Comparison of ENCODE assay signal across 14 mouse cellular contexts in genomic region chr15:78863852-78864253, GRCm38 (mm10). TPM values are rescaled to one million over a fixed set of nuclear protein-coding genes. Genes with fewer than 3 reads are reported as not detected.
DNase-seq lines count a peak whose midpoint lies in the region; ATAC-seq and TF ChIP-seq lines count a peak whose summit lies in the region.
"Had no signal": no experiment of that assay in that cellular context is flagged by ENCODE, and none has a peak within 500 bp of the region (broad histone marks: within the 10 kb centered on the region; RNA-seq: fewer than 3 reads in every experiment).

No protein-coding gene starts in this region.

- no peak for DNase-seq in hindbrain, embryonic 10.5 days (ENCODE audit: low spot score)
- DNase-seq in midbrain, embryonic 14.5 days: no peak
- DNase-seq in midbrain, embryonic 11.5 days (ENCODE audit: low spot score, missing footprints): no peak
- no peak for DNase-seq in cerebellum, adult 9-10 months
- DNase-seq: cerebellum, postnatal 10 days; forebrain, postnatal 0 days had no signal

- TF ChIP-seq CTCF in ES-Bruce4 (IDR thresholded peaks at IDR 0.05; ENCODE audit: low read depth, low read length): no peak

- H3K4me3 ChIP-seq in hindbrain, embryonic 10.5 days: no peak overlapping the region
- no peak overlapping the region for H3K4me3 ChIP-seq in hindbrain, embryonic 16.5 days (ENCODE audit: low read length)
- H3K4me3 ChIP-seq in ES-Bruce4 (ENCODE audit: low read depth, low read length): peak overlapping the region; percentile 34
- H3K4me3 ChIP-seq in midbrain, embryonic 14.5 days (replicated peaks; ENCODE audit: low read depth, low read length): no peak overlapping the region
- H3K4me3 ChIP-seq in midbrain, embryonic 11.5 days (ENCODE audit: low read depth, low read length): no peak overlapping the region
- H3K4me3 ChIP-seq: limb, embryonic 13.5 days; neural tube, embryonic 12.5 days had no signal

- no peak for TF ChIP-seq EP300 in ES-Bruce4 (IDR thresholded peaks at IDR 0.05; ENCODE audit: insufficient read depth, low read depth, low read length)

- H3K9me3 ChIP-seq in hindbrain, embryonic 10.5 days: no peaks in the 10 kb centered on the region
- H3K9me3 ChIP-seq in hindbrain, embryonic 16.5 days (ENCODE audit: control insufficient read depth, low read length): no peaks in the 10 kb centered on the region
- H3K9me3 ChIP-seq in ES-Bruce4 (replicated peaks; ENCODE audit: control insufficient read depth, insufficient read depth, low read length, poor library complexity, severe bottlenecking): no peaks in the 10 kb centered on the region
- no peaks in the 10 kb centered on the region for H3K9me3 ChIP-seq in midbrain, embryonic 14.5 days (ENCODE audit: control insufficient read depth, low read length)
- H3K9me3 ChIP-seq in midbrain, embryonic 11.5 days (ENCODE audit: control insufficient read depth, low read length): no peaks in the 10 kb centered on the region
- H3K9me3 ChIP-seq: limb, embryonic 13.5 days; neural tube, embryonic 12.5 days had no signal

- H3K27ac ChIP-seq in hindbrain, embryonic 10.5 days: 0 out of 2 replicates have a peak overlapping the region, but pooled peaks have one; percentile 36
- H3K27ac ChIP-seq in hindbrain, embryonic 16.5 days (ENCODE audit: low read depth, low read length): no peak overlapping the region
- no peak overlapping the region for H3K27ac ChIP-seq in ES-Bruce4 (ENCODE audit: insufficient read depth, low read length)
- H3K27ac ChIP-seq in midbrain, embryonic 14.5 days (replicated peaks; ENCODE audit: low read depth, low read length): no peak overlapping the region
- no peak overlapping the region for H3K27ac ChIP-seq in midbrain, embryonic 11.5 days (ENCODE audit: low read depth, low read length)
- H3K27ac ChIP-seq: limb, embryonic 13.5 days; neural tube, embryonic 12.5 days had no signal

- TF ChIP-seq POLR2A in ES-Bruce4 (IDR thresholded peaks at IDR 0.05; ENCODE audit: insufficient read depth, low read length): peak; percentile 17

- H3K27me3 ChIP-seq in hindbrain, embryonic 10.5 days (ENCODE audit: insufficient read depth, poor library complexity, severe bottlenecking): no peaks in the 10 kb centered on the region
- no peaks in the 10 kb centered on the region for H3K27me3 ChIP-seq in hindbrain, embryonic 16.5 days (replicated peaks; ENCODE audit: control insufficient read depth, insufficient read depth, low read length)
- H3K27me3 ChIP-seq in ES-Bruce4 (ENCODE audit: control insufficient read depth, insufficient read depth, low read length, poor library complexity, severe bottlenecking): no peaks in the 10 kb centered on the region
- no peaks in the 10 kb centered on the region for H3K27me3 ChIP-seq in midbrain, embryonic 14.5 days (ENCODE audit: control insufficient read depth, insufficient read depth, low read length)
- no peaks in the 10 kb centered on the region for H3K27me3 ChIP-seq in midbrain, embryonic 11.5 days (ENCODE audit: control insufficient read depth, insufficient read depth, low read length)
- H3K27me3 ChIP-seq: limb, embryonic 13.5 days; neural tube, embryonic 12.5 days had no signal

- no peaks in the 10 kb centered on the region for H3K36me3 ChIP-seq in hindbrain, embryonic 10.5 days
- no peaks in the 10 kb centered on the region for H3K36me3 ChIP-seq in hindbrain, embryonic 16.5 days (ENCODE audit: control insufficient read depth, insufficient read depth, low read length)
- no peaks in the 10 kb centered on the region for H3K36me3 ChIP-seq in ES-Bruce4 (ENCODE audit: control insufficient read depth, insufficient read depth, low read length, poor library complexity, severe bottlenecking)
- H3K36me3 ChIP-seq in midbrain, embryonic 14.5 days (ENCODE audit: control insufficient read depth, insufficient read depth, low read length): no peaks in the 10 kb centered on the region
- H3K36me3 ChIP-seq in midbrain, embryonic 11.5 days (ENCODE audit: control insufficient read depth, insufficient read depth, low read length): no peaks in the 10 kb centered on the region
- H3K36me3 ChIP-seq: limb, embryonic 13.5 days; neural tube, embryonic 12.5 days had no signal

- H3K4me1 ChIP-seq in hindbrain, embryonic 10.5 days (replicated peaks): peaks cover 25% of the 10 kb centered on the region
- H3K4me1 ChIP-seq in hindbrain, embryonic 16.5 days (ENCODE audit: control insufficient read depth, insufficient read depth, low read depth, low read length): peaks cover 3% of the 10 kb centered on the region; the same call in 1 of the 2 replicates
- H3K4me1 ChIP-seq in ES-Bruce4 (ENCODE audit: control insufficient read depth, insufficient read depth, low read length): peaks cover 4% of the 10 kb centered on the region
- no peaks in the 10 kb centered on the region for H3K4me1 ChIP-seq in midbrain, embryonic 14.5 days (ENCODE audit: control insufficient read depth, insufficient read depth, low read length)
- peaks cover 8% of the 10 kb centered on the region; the same call in 1 of the 2 replicates for H3K4me1 ChIP-seq in midbrain, embryonic 11.5 days (ENCODE audit: control insufficient read depth, insufficient read depth, low read length)

- no peak overlapping the region for H3K9ac ChIP-seq in hindbrain, embryonic 16.5 days (ENCODE audit: low read depth, low read length)
- H3K9ac ChIP-seq in ES-Bruce4 (ENCODE audit: low read depth, poor library complexity, severe bottlenecking): no peak overlapping the region
- no peak overlapping the region for H3K9ac ChIP-seq in midbrain, embryonic 14.5 days (replicated peaks; ENCODE audit: low read length)
- H3K9ac ChIP-seq in midbrain, embryonic 11.5 days (ENCODE audit: low read length): no peak overlapping the region
- H3K9ac ChIP-seq: forebrain, postnatal 0 days; limb, embryonic 13.5 days; neural tube, embryonic 12.5 days had no signal

- no peak overlapping the region for H3K4me2 ChIP-seq in hindbrain, embryonic 16.5 days (ENCODE audit: low read length)
- no peak overlapping the region for H3K4me2 ChIP-seq in midbrain, embryonic 14.5 days (ENCODE audit: low read length)
- H3K4me2 ChIP-seq in midbrain, embryonic 11.5 days: no peak overlapping the region
- H3K4me2 ChIP-seq: limb, embryonic 13.5 days; neural tube, embryonic 12.5 days had no signal

- ATAC-seq in hindbrain, embryonic 16.5 days: no peak
- ATAC-seq in hematopoietic stem cell, adult 5-6 weeks (replicated peaks in 1 of 2; ENCODE audit: insufficient read depth in 1 of 2, low FRiP score in 2 of 2, low TSS enrichment in 1 of 2, low read depth in 1 of 2, poor library complexity in 2 of 2, severe bottlenecking in 2 of 2): peak; percentile 51 to 73; a peak in 3 of 4 replicates
- peak; percentile 58 for ATAC-seq in monocyte, adult 5-6 weeks (replicated peaks; ENCODE audit: insufficient number of reproducible peaks, low FRiP score, low TSS enrichment, poor library complexity, severe bottlenecking)
- no peak for ATAC-seq in midbrain, embryonic 14.5 days (ENCODE audit: low FRiP score, low TSS enrichment)
- ATAC-seq in midbrain, embryonic 11.5 days (ENCODE audit: low FRiP score): no peak
- ATAC-seq: forebrain, postnatal 0 days had no signal

- WGBS in hindbrain, embryonic 10.5 days: 44% methylated on average over 13 of the region's 13 CpGs
- WGBS in hindbrain, embryonic 16.5 days: 47% methylated on average over 13 of the region's 13 CpGs
- WGBS in midbrain, embryonic 14.5 days: 48% methylated on average over 13 of the region's 13 CpGs
- WGBS in midbrain, embryonic 11.5 days: 41% methylated on average over 13 of the region's 13 CpGs

RNA-seq across cellular contexts. Expression of gene Lgals2, which starts 8.5 kb away (rescaled TPM):
- polyA plus RNA-seq in hindbrain, embryonic 10.5 days (2016; fragmentation: Nextera tagmentation; extraction: Ambion mirVana): not detected in 2 replicates
- polyA plus RNA-seq in hindbrain, embryonic 16.5 days (2015; fragmentation: Nextera tagmentation; extraction: Ambion mirVana): not detected in 2 replicates
- 2.4 TPM in 1 of 2 replicates, not detected in the other for polyA plus RNA-seq in ES-Bruce4 (2011; ENCODE audit: insufficient read depth, insufficient read length, low read depth, missing spikeins)
- total RNA-seq in hematopoietic stem cell, adult 5-6 weeks (2017): not detected in 2 replicates
- total RNA-seq in monocyte, adult 5-6 weeks (2017): not detected in 3 replicates
- polyA plus RNA-seq in midbrain, embryonic 14.5 days (2014; fragmentation: Nextera tagmentation; extraction: Ambion mirVana): not detected in 2 replicates
- polyA plus RNA-seq in midbrain, embryonic 11.5 days (2014; fragmentation: Nextera tagmentation; extraction: Ambion mirVana): not detected in 2 replicates
- total RNA-seq: forebrain, postnatal 0 days had no signal
- polyA plus RNA-seq: forebrain, postnatal 0 days; heart, embryonic 14.5 days; neural tube, embryonic 12.5 days had no signal

RNA-seq across cellular contexts. Expression of gene Gga1, which starts 13.1 kb away (rescaled TPM):
- 51.1 and 60.7 TPM in 2 replicates for polyA plus RNA-seq in hindbrain, embryonic 10.5 days (2016; fragmentation: Nextera tagmentation; extraction: Ambion mirVana)
- polyA plus RNA-seq in hindbrain, embryonic 16.5 days (2015; fragmentation: Nextera tagmentation; extraction: Ambion mirVana): 46.1 and 51.8 TPM in 2 replicates
- 25.8 and 29.3 TPM in 2 replicates for polyA plus RNA-seq in ES-Bruce4 (2011; ENCODE audit: insufficient read depth, insufficient read length, low read depth, missing spikeins)
- 11.9 and 12.3 TPM in 2 replicates for total RNA-seq in hematopoietic stem cell, adult 5-6 weeks (2017)
- 18.3 to 37.9 TPM (median 20.8 TPM) in 3 replicates for total RNA-seq in monocyte, adult 5-6 weeks (2017)
- 37.3 and 42.0 TPM in 2 replicates for polyA plus RNA-seq in midbrain, embryonic 14.5 days (2014; fragmentation: Nextera tagmentation; extraction: Ambion mirVana)
- polyA plus RNA-seq in midbrain, embryonic 11.5 days (2014; fragmentation: Nextera tagmentation; extraction: Ambion mirVana): 20.5 and 25.7 TPM in 2 replicates

RNA-seq across cellular contexts. Expression of gene Cdc42ep1, which starts 21.4 kb away (rescaled TPM):
- 19.2 and 19.4 TPM in 2 replicates for polyA plus RNA-seq in hindbrain, embryonic 10.5 days (2016; fragmentation: Nextera tagmentation; extraction: Ambion mirVana)
- polyA plus RNA-seq in hindbrain, embryonic 16.5 days (2015; fragmentation: Nextera tagmentation; extraction: Ambion mirVana): 15.9 and 17.5 TPM in 2 replicates
- 9.2 and 10.5 TPM in 2 replicates for polyA plus RNA-seq in ES-Bruce4 (2011; ENCODE audit: insufficient read depth, insufficient read length, low read depth, missing spikeins)
- total RNA-seq in hematopoietic stem cell, adult 5-6 weeks (2017): not detected in 2 replicates
- total RNA-seq in monocyte, adult 5-6 weeks (2017): 0.29 to 1.2 TPM (median 0.75 TPM) in 3 replicates
- polyA plus RNA-seq in midbrain, embryonic 14.5 days (2014; fragmentation: Nextera tagmentation; extraction: Ambion mirVana): 7.8 and 8.8 TPM in 2 replicates
- polyA plus RNA-seq in midbrain, embryonic 11.5 days (2014; fragmentation: Nextera tagmentation; extraction: Ambion mirVana): 6.4 and 9.0 TPM in 2 replicates

RNA-seq across cellular contexts. Expression of gene Gm49510, which starts 35.6 kb away (rescaled TPM):
- 0.29 and 0.38 TPM in 2 replicates for polyA plus RNA-seq in hindbrain, embryonic 10.5 days (2016; fragmentation: Nextera tagmentation; extraction: Ambion mirVana)
- polyA plus RNA-seq in hindbrain, embryonic 16.5 days (2015; fragmentation: Nextera tagmentation; extraction: Ambion mirVana): 0.11 TPM in 1 of 2 replicates, not detected in the other
- polyA plus RNA-seq in ES-Bruce4 (2011; ENCODE audit: insufficient read depth, insufficient read length, low read depth, missing spikeins): not detected in 2 replicates
- total RNA-seq in hematopoietic stem cell, adult 5-6 weeks (2017): 1.7 TPM in 1 of 2 replicates, not detected in the other
- 1.7 to 3.9 TPM (median 1.9 TPM) in 3 replicates for total RNA-seq in monocyte, adult 5-6 weeks (2017)
- not detected in 2 replicates for polyA plus RNA-seq in midbrain, embryonic 14.5 days (2014; fragmentation: Nextera tagmentation; extraction: Ambion mirVana)
- polyA plus RNA-seq in midbrain, embryonic 11.5 days (2014; fragmentation: Nextera tagmentation; extraction: Ambion mirVana): 0.11 TPM in 1 of 2 replicates, not detected in the other
- total RNA-seq: adrenal gland, adult 18-20 months; forebrain, postnatal 0 days had no signal
- polyA plus RNA-seq: forebrain, postnatal 0 days; heart, embryonic 14.5 days had no signal

RNA-seq across cellular contexts. Expression of gene Sh3bp1, which starts 35.7 kb away (rescaled TPM):
- polyA plus RNA-seq in hindbrain, embryonic 10.5 days (2016; fragmentation: Nextera tagmentation; extraction: Ambion mirVana): 23.8 and 24.7 TPM in 2 replicates
- 4.5 and 6.7 TPM in 2 replicates for polyA plus RNA-seq in hindbrain, embryonic 16.5 days (2015; fragmentation: Nextera tagmentation; extraction: Ambion mirVana)
- 26.8 and 41.7 TPM in 2 replicates for polyA plus RNA-seq in ES-Bruce4 (2011; ENCODE audit: insufficient read depth, insufficient read length, low read depth, missing spikeins)
- 19.9 and 27.4 TPM in 2 replicates for total RNA-seq in hematopoietic stem cell, adult 5-6 weeks (2017)
- 18.5 to 41.3 TPM (median 19.2 TPM) in 3 replicates for total RNA-seq in monocyte, adult 5-6 weeks (2017)
- 1.7 and 2.9 TPM in 2 replicates for polyA plus RNA-seq in midbrain, embryonic 14.5 days (2014; fragmentation: Nextera tagmentation; extraction: Ambion mirVana)
- 9.1 and 10.3 TPM in 2 replicates for polyA plus RNA-seq in midbrain, embryonic 11.5 days (2014; fragmentation: Nextera tagmentation; extraction: Ambion mirVana)

Comparison
In these comparisons a context has a peak if more than half of its experiments do, and no peak if none do; other contexts are left out.
1. ATAC-seq: peak in hematopoietic stem cell, adult 5-6 weeks (2 of 2) and monocyte, adult 5-6 weeks (single experiment); none in hindbrain, embryonic 16.5 days (single experiment), midbrain, embryonic 14.5 days (single experiment) and midbrain, embryonic 11.5 days (single experiment).